Mouse (Mus musculus) heart, postnatal 10 days (tissue): ENCODE results near the gene Mcm2. TPM values are rescaled to one million over a fixed set of nuclear protein-coding genes. Genes with fewer than 3 reads are reported as not detected.

Experiments
- DNase-seq, 2 experiments: peaks; one replicate each; pipeline ENCODE4 v3.0.0; 2021
- intact Hi-C: fragments of 180-260 bp; cut with DNase I; formaldehyde crosslinking; loops from one replicate; pipeline ENCODE4 v1.15.1; 2025
- total RNA-seq, 2 experiments: library from RNA; stranded (reverse); gene quantifications; 2 replicates each; pipeline ENCODE4 v1.2.3; 2021

Gene Mcm2
- total RNA-seq, 2 experiments from 2014 or later: 36.7 to 48.8 TPM

GRCm38 (mm10) chr6:88897246-88897645 lies 1.3 kb downstream of the Mcm2 start:
- intact Hi-C loops: no loop called here
- no peak for DNase-seq

GRCm38 (mm10) chr6:88895943-88896342 lies 2.6 kb downstream of the Mcm2 start:
- no peak for DNase-seq
- intact Hi-C loops: no loop called here

- intact Hi-C loops: no loop called here
- peak; percentile 60 to 77 for DNase-seq
Observed at GRCm38 (mm10) chr6:88893559-88893958, 5.0 kb downstream of the Mcm2 start.

GRCm38 (mm10) chr6:88890832-88891231 lies 7.7 kb downstream of the Mcm2 start:
- intact Hi-C loops: no loop called here
- DNase-seq: no peak

GRCm38 (mm10) chr6:88889410-88890042 lies 9.1 kb downstream of the Mcm2 start:
- intact Hi-C loops: no loop called here
- no peak for DNase-seq

- intact Hi-C loops: no loop called here
- DNase-seq: no peak
Observed at GRCm38 (mm10) chr6:88886417-88886967, 12.1 kb downstream of the Mcm2 start.

- DNase-seq: no peak
- intact Hi-C loops: no loop called here
Observed at GRCm38 (mm10) chr6:88885644-88886416, 12.8 kb downstream of the Mcm2 start.

- no peak for DNase-seq
- intact Hi-C loops: no loop called here
Observed at GRCm38 (mm10) chr6:88884690-88885089, 13.9 kb downstream of the Mcm2 start.

GRCm38 (mm10) chr6:88884195-88884594 lies 14.4 kb downstream of the Mcm2 start:
- no peak for DNase-seq
- intact Hi-C loops: no loop called here

- intact Hi-C loops: no loop called here
Observed at GRCm38 (mm10) chr6:88881334-88881733, 17.2 kb downstream of the Mcm2 start.

GRCm38 (mm10) chr6:88879471-88879870 lies 19.1 kb downstream of the Mcm2 start:
- intact Hi-C loops: no loop called here
- DNase-seq: no peak

More at GRCm38 (mm10) chr6:88881334-88881733, 17.2 kb downstream of the Mcm2 start:
- no peak for DNase-seq

- DNase-seq: peak; percentile 85 to 86
- intact Hi-C loops: no loop called here
Observed at GRCm38 (mm10) chr6:88874868-88875508, 23.6 kb downstream of the Mcm2 start, which contains the start of gene Podxl2. Gene Podxl2 (minus strand): TSS chr6:88875044.

GRCm38 (mm10) chr6:88873965-88874867 lies 24.4 kb downstream of the Mcm2 start:
- intact Hi-C loops: no loop called here
- DNase-seq: peak; percentile 40 to 47

GRCm38 (mm10) chr6:88872811-88873210 lies 25.8 kb downstream of the Mcm2 start:
- intact Hi-C loops: no loop called here

GRCm38 (mm10) chr6:88871546-88871945 lies 27.0 kb downstream of the Mcm2 start:
- no peak for DNase-seq

More at GRCm38 (mm10) chr6:88872811-88873210, 25.8 kb downstream of the Mcm2 start:
- DNase-seq: no peak

GRCm38 (mm10) chr6:88870594-88870993 lies 28.0 kb downstream of the Mcm2 start:
- intact Hi-C loops: no loop called here
- no peak for DNase-seq

More at GRCm38 (mm10) chr6:88871546-88871945, 27.0 kb downstream of the Mcm2 start:
- intact Hi-C loops: no loop called here

GRCm38 (mm10) chr6:88869459-88869858 lies 29.1 kb downstream of the Mcm2 start:
- intact Hi-C loops: no loop called here
- no peak for DNase-seq

- intact Hi-C loops: no loop called here
Observed at GRCm38 (mm10) chr6:88865704-88866103, 32.9 kb downstream of the Mcm2 start.

GRCm38 (mm10) chr6:88860914-88861313 lies 37.7 kb downstream of the Mcm2 start:
- DNase-seq: peak; percentile 59 to 74
- intact Hi-C loops: no loop called here

More at GRCm38 (mm10) chr6:88865704-88866103, 32.9 kb downstream of the Mcm2 start:
- DNase-seq: no peak

- intact Hi-C loops: no loop called here
- DNase-seq: no peak
Observed at GRCm38 (mm10) chr6:88858341-88858740, 40.2 kb downstream of the Mcm2 start.
